Mouse (Mus musculus) spleen, adult 2 months (tissue): ENCODE results near the gene H2afj. TPM values are rescaled to one million over a fixed set of nuclear protein-coding genes. Genes with fewer than 3 reads are reported as not detected.
"Not testable (repeated sequence)": the region's sequence is repeated elsewhere in the genome, so short reads cannot be mapped to it uniquely, and the experiment has no call there.

Source experiments
- DNase-seq, 2 experiments: peaks; one replicate each; pipeline versions ENCODE4 v3.0.0 to v3.0.0-alpha.2; 2012 to 2021; ENCODE audit warnings: low spot score in 2 of 2, low read depth in 1 of 2
- H3K27ac ChIP-seq: fragments of 200-500 bp; 2 replicates; pipeline ENCODE4 v1.5.1; 2012; ENCODE audit warnings: low read length, inconsistent platforms; ENCODE audit not compliant: insufficient read depth
- H3K27me3 ChIP-seq: fragments of 200-500 bp; 2 replicates; pipeline ENCODE4 v1.6.1; 2012; ENCODE audit warnings: mild to moderate bottlenecking, moderate library complexity, low read length, inconsistent platforms; ENCODE audit not compliant: control insufficient read depth, insufficient read depth
- H3K36me3 ChIP-seq: fragments of 200-500 bp; 2 replicates; pipeline ENCODE4 v1.6.1; 2012; ENCODE audit warnings: mild to moderate bottlenecking, low read length, inconsistent platforms; ENCODE audit not compliant: control insufficient read depth, insufficient read depth
- H3K4me1 ChIP-seq: fragments of 200-500 bp; 2 replicates; pipeline ENCODE4 v1.6.1; 2011; ENCODE audit warnings: inconsistent platforms; ENCODE audit not compliant: control insufficient read depth, insufficient read depth, insufficient read length
- H3K4me3 ChIP-seq: fragments of 200-500 bp; 2 replicates; pipeline ENCODE4 v1.5.1; 2011; ENCODE audit warnings: mild to moderate bottlenecking, inconsistent platforms; ENCODE audit not compliant: insufficient read depth, insufficient read length; ENCODE audit errors: extremely low read depth
- CTCF ChIP-seq: fragments of 200-500 bp; IDR thresholded peaks from 2 replicates; pipeline ENCODE4 v1.5.1; 2011; ENCODE audit warnings: mild to moderate bottlenecking, inconsistent platforms; ENCODE audit not compliant: insufficient read depth, insufficient read length, insufficient replicate concordance; ENCODE audit errors: extremely low read depth
- POLR2A ChIP-seq: fragments of 200-500 bp; IDR thresholded peaks from 2 replicates; pipeline ENCODE4 v1.6.1; 2011; ENCODE audit warnings: low read depth, low read length, inconsistent platforms
- WGBS: fragments of 180-500 bp; shearing (Covaris S2); methylation state at CpG from one replicate; pipeline ENCODE4 v1.1.7; 2018; 5-methylcytosine and 5-hydroxymethylcytosine counted together
- polyA plus RNA-seq: library from polyadenylated mRNA; depleted of rRNA; stranded (reverse); fragments of >200 nt; gene quantifications from 2 replicates; pipeline ENCODE4 v1.2.3, GENCODE M21; 2012

Gene H2afj
- polyA plus RNA-seq, 1 experiment: 228 TPM

DNA sequence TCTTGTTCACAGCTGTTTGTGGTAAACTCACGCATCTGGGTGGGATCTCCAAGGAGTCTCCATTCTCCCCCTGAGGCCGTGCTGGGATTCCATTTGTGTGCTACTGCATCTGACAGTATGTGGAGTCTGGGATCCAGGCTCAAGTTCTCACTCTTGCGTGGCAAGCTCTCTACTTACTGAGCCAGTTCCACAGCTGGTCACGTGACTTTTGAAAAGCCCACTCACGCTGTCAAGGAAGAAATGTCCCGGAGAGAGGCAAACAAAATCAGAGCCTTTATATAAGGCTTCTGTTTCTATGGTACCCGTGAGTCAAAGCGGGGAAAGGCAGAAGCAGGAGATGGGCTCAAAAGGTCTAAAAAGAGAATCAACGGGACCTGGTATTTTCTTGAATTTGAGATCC lies 25.3 kb upstream of the H2afj start:
- no peaks in the 10 kb centered on the region for H3K36me3 ChIP-seq
- H3K27me3 ChIP-seq: no peaks in the 10 kb centered on the region
- H3K27ac ChIP-seq: no peak overlapping the region
- WGBS: 87% methylated on average over 9 of the region's 9 CpGs
- TF ChIP-seq POLR2A: no peak
- TF ChIP-seq CTCF: no peak
- DNase-seq: no peak
- H3K4me3 ChIP-seq: no peak overlapping the region
- no peaks in the 10 kb centered on the region for H3K4me1 ChIP-seq

DNA sequence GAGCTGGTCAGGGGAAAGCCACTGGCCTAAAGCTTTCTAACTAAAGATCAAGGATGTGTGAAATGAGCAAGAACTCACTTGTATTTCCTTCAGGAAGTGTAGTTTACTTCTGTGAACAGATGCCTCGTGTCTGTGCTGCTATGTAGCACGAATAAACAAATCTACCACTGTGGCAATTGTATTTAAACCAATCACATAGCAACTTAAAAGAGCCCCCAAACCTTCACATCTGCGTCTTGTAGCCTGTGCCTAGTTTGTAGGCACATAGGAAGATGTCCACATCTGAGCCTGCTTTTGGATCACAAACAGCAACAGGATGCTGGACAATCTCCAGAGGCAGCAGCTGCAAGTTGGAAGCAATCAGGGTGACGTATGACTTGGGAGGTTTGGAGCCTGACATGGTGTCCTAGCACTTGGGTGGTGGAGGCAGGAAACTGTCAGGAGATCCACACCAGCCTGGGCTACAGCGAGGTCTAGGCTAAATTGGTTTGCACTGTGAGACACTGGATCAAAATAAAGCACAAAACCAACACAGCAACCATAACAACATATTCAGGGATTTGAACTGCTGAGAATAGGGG lies 18.6 kb upstream of the H2afj start:
- TF ChIP-seq POLR2A (no peak), CTCF (no peak)
- DNase-seq: no peak
- H3K4me1 ChIP-seq: peaks cover 6% of the 10 kb centered on the region
- no peaks in the 10 kb centered on the region for H3K36me3 ChIP-seq
- peaks cover 5% of the 10 kb centered on the region for H3K27me3 ChIP-seq
- 75% methylated on average over 5 of the region's 5 CpGs for WGBS
- H3K27ac ChIP-seq: no peak overlapping the region
- no peak overlapping the region for H3K4me3 ChIP-seq

DNA sequence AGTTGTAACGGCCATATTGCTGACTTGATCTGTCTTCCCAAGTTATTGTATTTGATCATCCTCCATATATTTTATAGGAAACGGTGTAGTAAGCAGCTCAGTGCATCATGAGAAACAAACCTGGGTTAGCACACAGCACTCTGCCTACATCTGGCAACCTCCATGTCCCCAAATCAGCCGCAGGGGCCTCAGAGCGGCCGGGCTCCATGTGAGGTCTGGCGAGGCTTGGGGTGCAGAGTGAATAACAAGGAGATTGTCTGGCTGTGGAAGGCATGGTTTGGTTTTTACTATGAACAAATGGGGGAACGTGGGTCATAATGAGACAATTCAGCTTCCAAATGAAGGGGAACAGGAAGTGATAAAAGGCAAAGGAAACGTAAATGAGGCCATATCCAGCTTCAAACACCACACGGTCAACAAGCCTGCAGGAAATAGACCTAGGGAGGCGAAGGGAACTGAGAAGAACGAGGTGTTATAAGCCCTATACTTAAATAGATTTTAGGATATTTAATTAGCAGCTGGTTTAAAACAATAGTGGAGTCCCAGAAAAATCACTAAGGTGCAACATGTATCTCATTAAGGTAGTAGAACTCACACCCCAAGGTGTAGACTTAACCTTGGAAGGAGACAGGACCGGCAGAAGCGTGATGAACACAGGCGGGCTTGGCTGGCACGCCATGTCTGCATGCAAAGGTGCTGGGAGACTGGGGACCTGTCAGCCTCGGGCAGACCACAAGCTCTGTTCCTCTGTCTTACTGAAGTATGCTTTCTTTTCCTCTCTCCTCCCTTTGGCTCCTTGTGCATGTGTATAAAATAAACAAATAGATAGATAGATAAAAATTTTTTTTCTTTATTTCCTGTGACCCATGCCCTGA lies 14.9 kb upstream of the H2afj start:
- Histone ChIP-seq H3K4me3 (no peak overlapping the region), H3K36me3 (no peaks in the 10 kb centered on the region), H3K27ac (no peak overlapping the region), H3K4me1 (peaks cover 6% of the 10 kb centered on the region), H3K27me3 (peaks cover 5% of the 10 kb centered on the region)
- 32% methylated on average over 16 of the region's 16 CpGs for WGBS
- no peak for TF ChIP-seq POLR2A
- TF ChIP-seq CTCF: no peak
- no peak for DNase-seq

DNA sequence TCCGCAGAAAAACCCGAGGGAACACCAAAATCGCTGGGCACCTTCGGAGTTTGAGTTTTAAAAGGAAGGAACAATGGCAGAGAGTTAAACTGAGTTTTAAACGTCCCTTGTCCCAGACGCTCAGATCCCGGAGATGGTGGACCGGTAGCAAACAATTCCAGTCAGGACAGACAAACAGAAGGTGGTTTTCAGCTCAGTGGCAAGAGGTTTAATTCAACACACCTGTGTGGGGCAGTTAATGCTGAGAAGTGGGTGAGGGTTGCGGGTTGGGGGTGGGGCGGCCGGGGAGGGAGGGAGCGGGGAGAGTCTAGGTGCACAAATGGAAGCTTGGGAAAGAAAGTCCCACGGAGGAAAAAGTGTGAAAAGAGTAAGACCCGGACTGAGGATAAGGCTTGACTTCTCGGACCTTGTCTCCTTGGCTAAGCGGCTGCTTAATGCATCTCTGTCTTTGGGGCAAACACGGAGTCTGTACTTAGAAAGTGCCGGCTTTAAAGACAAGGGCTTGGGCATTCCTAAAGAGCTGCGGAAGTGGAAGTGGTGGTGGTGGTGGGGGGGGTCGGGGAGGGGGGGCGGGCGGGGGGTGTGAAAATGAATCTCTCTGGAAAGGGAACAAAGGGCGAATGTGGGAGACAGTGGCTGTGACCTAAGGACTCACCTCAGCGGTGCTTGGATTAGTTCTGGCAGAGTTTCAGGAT lies 14.1 kb upstream of the H2afj start:
- DNase-seq: no peak
- Histone ChIP-seq H3K4me3 (peak overlapping the region; percentile 31), H3K36me3 (no peaks in the 10 kb centered on the region), H3K4me1 (peaks cover 6% of the 10 kb centered on the region), H3K27ac (no peak overlapping the region), H3K27me3 (peaks cover 5% of the 10 kb centered on the region)
- 1% methylated on average over 24 of the region's 24 CpGs for WGBS
- TF ChIP-seq CTCF: no peak
- TF ChIP-seq POLR2A: no peak

DNA sequence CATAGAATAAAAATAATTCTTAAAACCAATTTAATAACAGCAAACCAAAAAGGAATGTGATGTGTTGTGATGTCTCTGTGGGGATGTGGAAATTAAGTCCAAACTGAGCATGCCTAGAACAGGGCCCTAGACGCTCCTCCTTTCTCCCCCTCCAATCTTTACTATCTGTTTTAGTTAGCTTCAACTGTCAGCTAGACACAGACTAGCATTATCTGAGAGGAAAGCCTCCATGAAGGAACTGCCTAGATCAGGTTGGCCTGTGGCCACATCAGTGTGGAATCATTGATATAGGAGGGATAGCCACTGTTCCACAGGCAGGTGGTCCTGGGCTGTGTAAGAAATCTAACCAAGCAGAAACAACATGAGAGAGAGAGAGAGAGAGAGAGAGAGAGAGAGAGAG lies 12.9 kb upstream of the H2afj start:
- DNase-seq: no peak
- Histone ChIP-seq H3K27ac (no peak overlapping the region), H3K4me3 (no peak overlapping the region), H3K4me1 (peaks cover 6% of the 10 kb centered on the region), H3K36me3 (no peaks in the 10 kb centered on the region), H3K27me3 (peaks cover 5% of the 10 kb centered on the region)
- TF ChIP-seq POLR2A (no peak), CTCF (no peak)
- WGBS: 87% methylated on average over 1 of the region's 1 CpGs

DNA sequence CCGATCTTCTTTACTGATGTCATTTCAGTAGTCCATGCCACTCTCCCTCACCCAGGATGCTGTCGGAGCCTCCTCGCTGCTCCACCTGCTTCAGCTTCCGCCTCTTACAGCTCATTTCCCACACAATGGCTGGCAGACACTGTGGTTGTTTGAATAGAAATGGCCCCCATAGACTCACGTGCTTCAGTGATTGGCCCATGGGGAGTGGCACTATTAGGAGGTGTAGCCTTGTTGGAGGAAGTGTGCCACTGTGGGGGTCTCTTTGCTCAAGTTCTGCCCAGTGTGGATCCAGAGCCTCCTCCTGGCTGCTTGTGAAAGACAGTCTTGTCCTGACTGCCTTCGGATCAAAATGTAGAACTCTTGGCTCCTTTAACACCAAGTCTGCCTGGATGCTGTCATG lies 12.2 kb upstream of the H2afj start:
- TF ChIP-seq POLR2A (no peak), CTCF (no peak)
- no peaks in the 10 kb centered on the region for H3K36me3 ChIP-seq
- H3K27ac ChIP-seq: no peak overlapping the region
- WGBS: 90% methylated on average over 6 of the region's 6 CpGs
- H3K4me3 ChIP-seq: no peak overlapping the region
- peaks cover 5% of the 10 kb centered on the region for H3K27me3 ChIP-seq
- peaks cover 6% of the 10 kb centered on the region for H3K4me1 ChIP-seq
- DNase-seq: no peak

DNA sequence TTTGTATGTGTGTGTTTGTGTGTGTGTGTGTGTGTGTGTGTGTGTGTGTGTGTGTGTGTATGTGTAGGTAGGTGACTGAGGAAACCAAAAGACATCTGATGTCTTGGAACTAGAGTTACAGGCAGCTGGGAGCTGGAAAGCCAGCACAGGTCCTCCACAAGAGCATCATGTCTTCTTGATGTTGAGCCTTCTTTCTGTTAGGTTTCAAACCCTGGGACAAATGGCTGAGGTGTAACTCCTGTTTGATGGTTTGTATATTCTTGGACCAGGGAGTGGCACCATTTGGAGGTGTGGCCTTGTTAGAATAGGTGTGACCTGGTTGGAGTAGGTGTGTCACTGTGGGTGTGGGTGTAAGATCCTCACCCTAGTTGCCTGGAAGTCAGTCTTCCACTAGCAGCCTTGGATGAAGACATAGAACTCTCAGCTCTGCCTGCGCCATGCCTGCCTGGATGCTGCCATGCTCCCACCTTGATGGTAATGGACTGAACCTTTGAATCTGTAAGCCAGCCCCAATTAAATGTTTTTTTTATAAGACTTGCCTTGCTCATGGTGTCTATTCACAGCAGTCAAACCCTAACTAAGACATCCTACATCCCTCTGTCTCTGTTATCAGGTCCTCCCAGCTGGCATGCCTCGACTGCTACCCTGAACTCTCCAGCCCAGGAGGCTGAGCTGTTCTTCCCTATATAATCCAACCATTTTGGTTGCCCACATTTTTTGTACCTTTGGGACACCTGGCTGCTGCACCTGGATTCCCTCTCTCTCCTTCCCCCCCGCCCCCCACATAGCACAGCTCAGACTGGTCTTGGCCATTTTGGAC lies 10.0 kb upstream of the H2afj start:
- H3K4me1 ChIP-seq, H3K27me3 ChIP-seq, H3K27ac ChIP-seq, H3K4me3 ChIP-seq, H3K36me3 ChIP-seq, DNase-seq: not testable (repeated sequence)
- WGBS: 88% methylated on average over 3 of the region's 3 CpGs
